Mouse (Mus musculus): Measurements from ENCODE around the gene Rfesd. TPM values are rescaled to one million over a fixed set of nuclear protein-coding genes. Genes with fewer than 3 reads are reported as not detected.

The Rfesd gene
- 10 to 100 TPM; 21.5 to 27.2 TPM for polyA plus RNA-seq (2017; shearing (Covaris generic))

GRCm38 (mm10) chr13:76017974-76018843, at the start of gene Rfesd:
TSS of gene Rfesd (minus strand) at chr13:76018719.

DNA sequence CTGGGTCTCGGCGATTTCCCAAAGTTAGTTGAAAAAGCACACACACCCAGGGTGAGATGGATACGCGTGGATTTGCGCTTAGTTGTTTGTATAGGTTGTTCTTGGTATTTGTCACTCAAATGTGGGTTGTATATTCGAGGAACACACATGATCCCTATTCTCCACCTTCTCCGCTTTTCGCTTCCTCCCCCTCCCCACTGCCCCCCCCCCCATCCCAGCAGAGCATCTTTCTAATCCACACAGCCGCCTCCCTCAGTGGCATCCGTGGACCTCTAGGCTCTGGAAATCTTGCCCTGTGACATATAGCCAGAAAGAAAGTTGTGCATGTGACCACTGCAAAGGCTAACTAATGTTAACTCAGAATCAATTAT, 38.4 kb upstream of the Rfesd start, which contains the start of gene Gpr150:
Gene Gpr150 (minus strand): TSS at position 101 of the 371 bp plus-strand sequence.

GRCm38 (mm10) chr13:75966850-75967249, 51.7 kb downstream of the Rfesd start, which contains the start of gene Spata9:
TSS of gene Spata9 (plus strand) at chr13:75967150.

Other genes starting within 250 kb of the Rfesd start
- 100 to 1,000 TPM in 1 of 2 experiments, 10 to 100 TPM in 1; 97.8 to 279 TPM for gene Glrx, start 178.9 kb downstream of the Rfesd start, polyA plus RNA-seq (2017; shearing (Covaris generic))
- 1 to 10 TPM in 1 of 2 experiments, under 1 TPM in 1; 0.20 to 1.2 TPM for gene Rhobtb3, start 74.8 kb downstream of the Rfesd start, polyA plus RNA-seq (2017; shearing (Covaris generic))
- 1 to 10 TPM in 1 of 2 experiments, under 1 TPM in 1; 0.19 to 2.1 TPM for gene Spata9, start 51.6 kb downstream of the Rfesd start, polyA plus RNA-seq (2017; shearing (Covaris generic))
- gene Gpr150, start 38.3 kb upstream of the Rfesd start, polyA plus RNA-seq (2017; shearing (Covaris generic)) = not detected
- gene Arsk, start 79.9 kb upstream of the Rfesd start, polyA plus RNA-seq (2017; shearing (Covaris generic)) = 1 to 10 TPM; 7.5 to 8.3 TPM
- 10 to 100 TPM; 18.2 to 25.4 TPM for gene Ttc37, start 80.0 kb upstream of the Rfesd start, polyA plus RNA-seq (2017; shearing (Covaris generic))